Mouse (Mus musculus): ENCODE data around the gene Kcnh7. TPM values are rescaled to one million over a fixed set of nuclear protein-coding genes. Genes with fewer than 3 reads are reported as not detected.

Gene Kcnh7
- polyA plus RNA-seq, 1 experiment from 2014 or later = 0.10 TPM

- no peak overlapping the region for H3K27ac ChIP-seq (ENCODE audit: low read length)
- DNase-seq (ENCODE audit: low spot score) = no peak
These were observed 56.1 kb downstream of the Kcnh7 start for GRCm38 (mm10) chr2:63127762-63128516.

GRCm38 (mm10) chr2:63120316-63120715 is 63.8 kb downstream of the Kcnh7 start:
- no peak overlapping the region for H3K9ac ChIP-seq (replicated peaks; ENCODE audit: low read depth)
- H3K4me2 ChIP-seq (replicated peaks; ENCODE audit: low read depth, low read length) = no peak overlapping the region
- DNase-seq (ENCODE audit: low spot score) (no peak), ATAC-seq (no peak)
- no peak overlapping the region for H3K4me3 ChIP-seq (ENCODE audit: low read depth, low read length)
- 56% methylated on average over 3 of the region's 3 CpGs for WGBS
- no peaks in the 10 kb centered on the region for H3K36me3 ChIP-seq (ENCODE audit: insufficient read depth, low read length)
- no peak overlapping the region for H3K27ac ChIP-seq (ENCODE audit: low read length)
- no peak for TF ChIP-seq CTCF (IDR thresholded peaks at IDR 0.05)
- no peak for TF ChIP-seq EP300 (IDR thresholded peaks at IDR 0.05)
- no peaks in the 10 kb centered on the region for H3K27me3 ChIP-seq (replicated peaks; ENCODE audit: insufficient read depth, low read length)
- H3K9me3 ChIP-seq (ENCODE audit: low read length) = no peaks in the 10 kb centered on the region
- H3K4me1 ChIP-seq (ENCODE audit: insufficient read depth, low read depth, low read length) = no peaks in the 10 kb centered on the region

More at GRCm38 (mm10) chr2:63127762-63128516, 56.1 kb downstream of the Kcnh7 start:
- Histone ChIP-seq H3K9ac (replicated peaks; ENCODE audit: low read depth) (no peak overlapping the region), H3K36me3 (ENCODE audit: insufficient read depth, low read length) (no peaks in the 10 kb centered on the region), H3K4me2 (replicated peaks; ENCODE audit: low read depth, low read length) (no peak overlapping the region), H3K27me3 (replicated peaks; ENCODE audit: insufficient read depth, low read length) (no peaks in the 10 kb centered on the region), H3K4me3 (ENCODE audit: low read depth, low read length) (no peak overlapping the region), H3K9me3 (ENCODE audit: low read length) (no peaks in the 10 kb centered on the region), H3K4me1 (ENCODE audit: insufficient read depth, low read depth, low read length) (no peaks in the 10 kb centered on the region)
- ATAC-seq = no peak
- 19% methylated on average over 2 of the region's 2 CpGs for WGBS
- TF ChIP-seq CTCF (IDR thresholded peaks at IDR 0.05) = no peak
- no peak for TF ChIP-seq EP300 (IDR thresholded peaks at IDR 0.05)

GRCm38 (mm10) chr2:63117209-63118193 is 66.6 kb downstream of the Kcnh7 start:
- H3K4me3 ChIP-seq (ENCODE audit: low read depth, low read length) = no peak overlapping the region
- ATAC-seq = no peak
- H3K4me1 ChIP-seq (ENCODE audit: insufficient read depth, low read depth, low read length) = no peaks in the 10 kb centered on the region
- H3K4me2 ChIP-seq (replicated peaks; ENCODE audit: low read depth, low read length) = no peak overlapping the region
- no peak overlapping the region for H3K9ac ChIP-seq (replicated peaks; ENCODE audit: low read depth)
- no peak for DNase-seq (ENCODE audit: low spot score)
- no peaks in the 10 kb centered on the region for H3K36me3 ChIP-seq (ENCODE audit: insufficient read depth, low read length)
- H3K27ac ChIP-seq (ENCODE audit: low read length) = no peak overlapping the region
- H3K27me3 ChIP-seq (replicated peaks; ENCODE audit: insufficient read depth, low read length) = no peaks in the 10 kb centered on the region
- WGBS = 68% methylated on average over 4 of the region's 4 CpGs
- no peak for TF ChIP-seq EP300 (IDR thresholded peaks at IDR 0.05)
- no peak for TF ChIP-seq CTCF (IDR thresholded peaks at IDR 0.05)
- no peaks in the 10 kb centered on the region for H3K9me3 ChIP-seq (ENCODE audit: low read length)

GRCm38 (mm10) chr2:63105971-63106370 is 78.1 kb downstream of the Kcnh7 start:
- Histone ChIP-seq H3K4me2 (replicated peaks; ENCODE audit: low read depth, low read length) (no peak overlapping the region), H3K9ac (replicated peaks; ENCODE audit: low read depth) (no peak overlapping the region), H3K4me3 (ENCODE audit: low read depth, low read length) (no peak overlapping the region), H3K4me1 (ENCODE audit: insufficient read depth, low read depth, low read length) (no peaks in the 10 kb centered on the region), H3K27me3 (replicated peaks; ENCODE audit: insufficient read depth, low read length) (no peaks in the 10 kb centered on the region), H3K9me3 (ENCODE audit: low read length) (no peaks in the 10 kb centered on the region), H3K36me3 (ENCODE audit: insufficient read depth, low read length) (no peaks in the 10 kb centered on the region), H3K27ac (ENCODE audit: low read length) (no peak overlapping the region)
- WGBS = 69% methylated on average over 2 of the region's 2 CpGs
- DNase-seq (ENCODE audit: low spot score) = no peak
- TF ChIP-seq EP300 (IDR thresholded peaks at IDR 0.05) (no peak), CTCF (IDR thresholded peaks at IDR 0.05) (no peak)
- no peak for ATAC-seq

GRCm38 (mm10) chr2:63099676-63100075 is 84.4 kb downstream of the Kcnh7 start:
- no peaks in the 10 kb centered on the region for H3K9me3 ChIP-seq (ENCODE audit: low read length)
- no peaks in the 10 kb centered on the region for H3K36me3 ChIP-seq (ENCODE audit: insufficient read depth, low read length)
- TF ChIP-seq CTCF (IDR thresholded peaks at IDR 0.05) (no peak), EP300 (IDR thresholded peaks at IDR 0.05) (no peak)
- no peak overlapping the region for H3K4me3 ChIP-seq (ENCODE audit: low read depth, low read length)
- H3K27ac ChIP-seq (ENCODE audit: low read length) = no peak overlapping the region
- DNase-seq (ENCODE audit: low spot score) (no peak), ATAC-seq (no peak)
- H3K27me3 ChIP-seq (replicated peaks; ENCODE audit: insufficient read depth, low read length) = no peaks in the 10 kb centered on the region
- no peak overlapping the region for H3K9ac ChIP-seq (replicated peaks; ENCODE audit: low read depth)
- no peaks in the 10 kb centered on the region for H3K4me1 ChIP-seq (ENCODE audit: insufficient read depth, low read depth, low read length)
- no peak overlapping the region for H3K4me2 ChIP-seq (replicated peaks; ENCODE audit: low read depth, low read length)

- Histone ChIP-seq H3K4me3 (ENCODE audit: low read depth, low read length) (no peak overlapping the region), H3K4me2 (replicated peaks; ENCODE audit: low read depth, low read length) (no peak overlapping the region), H3K9ac (replicated peaks; ENCODE audit: low read depth) (no peak overlapping the region), H3K27me3 (replicated peaks; ENCODE audit: insufficient read depth, low read length) (no peaks in the 10 kb centered on the region), H3K27ac (ENCODE audit: low read length) (no peak overlapping the region), H3K4me1 (ENCODE audit: insufficient read depth, low read depth, low read length) (no peaks in the 10 kb centered on the region), H3K9me3 (ENCODE audit: low read length) (no peaks in the 10 kb centered on the region), H3K36me3 (ENCODE audit: insufficient read depth, low read length) (no peaks in the 10 kb centered on the region)
- 44% methylated on average over 4 of the region's 4 CpGs for WGBS
- ATAC-seq = no peak
- no peak for TF ChIP-seq CTCF (IDR thresholded peaks at IDR 0.05)
- no peak for TF ChIP-seq EP300 (IDR thresholded peaks at IDR 0.05)
- no peak for DNase-seq (ENCODE audit: low spot score)
These were observed 92.3 kb downstream of the Kcnh7 start for GRCm38 (mm10) chr2:63091775-63092174.
